Mouse (Mus musculus): ENCODE measurements around the gene Notum. TPM values are rescaled to one million over a fixed set of nuclear protein-coding genes. Genes with fewer than 3 reads are reported as not detected.

Gene Notum
- polyA plus RNA-seq, 1 experiment = 0.67 TPM

DNA sequence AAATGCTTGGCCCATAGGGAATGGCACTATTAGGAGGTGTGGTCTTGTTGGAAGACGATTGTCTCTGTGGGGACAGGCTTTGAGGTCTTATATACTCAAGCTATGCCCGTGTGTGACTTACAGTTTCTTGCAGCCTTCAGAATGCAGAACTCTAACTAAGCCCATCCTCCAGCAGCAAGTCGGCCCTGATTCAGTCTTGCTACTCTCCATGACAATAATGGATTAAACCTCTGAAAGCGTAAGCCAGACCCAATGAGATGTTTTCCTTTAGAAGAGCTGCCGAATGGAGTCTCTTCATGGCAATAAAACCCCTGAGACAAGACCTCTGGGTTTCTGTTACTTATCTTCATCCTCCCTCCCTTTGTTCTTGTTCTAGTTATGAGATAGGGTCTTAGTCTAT lies 26.2 kb downstream of the Notum start:
- TF ChIP-seq CTCF (IDR thresholded peaks at IDR 0.05; ENCODE audit: extremely low read depth, insufficient read length, insufficient replicate concordance, low read depth, low read length) = no peak
- no peak for TF ChIP-seq POLR2A (IDR thresholded peaks at IDR 0.05; ENCODE audit: low read depth, low read length)
- 84% methylated on average over 5 of the region's 5 CpGs for WGBS
- H3K36me3 ChIP-seq (ENCODE audit: control insufficient read depth, insufficient read depth, low read length) = no peaks in the 10 kb centered on the region

GRCm38 (mm10) chr11:120633520-120634343 lies 27.2 kb downstream of the Notum start, which contains the start of gene Mafg:
Gene Mafg, minus strand, starts transcription at chr11:120633600.
- H3K27ac ChIP-seq (ENCODE audit: insufficient read depth, low read depth, low read length) = peak within 1 kb of the TSS; percentile 92
- peak within 1 kb of the TSS; percentile 87 for H3K4me3 ChIP-seq (ENCODE audit: low read depth, low read length)
- peaks cover 34% of the 10 kb centered on the region for H3K4me1 ChIP-seq (ENCODE audit: control insufficient read depth, insufficient read depth, insufficient read length, low read length)
- H3K27me3 ChIP-seq (ENCODE audit: control insufficient read depth, insufficient read depth, low read length) = no peaks in the 10 kb centered on the region
- 11% methylated on average over 58 of the region's 58 CpGs for WGBS
- TF ChIP-seq POLR2A (IDR thresholded peaks at IDR 0.05; ENCODE audit: low read depth, low read length) (no peak), CTCF (IDR thresholded peaks at IDR 0.05; ENCODE audit: extremely low read depth, insufficient read length, insufficient replicate concordance, low read depth, low read length) (no peak)
- peaks cover 6% of the 10 kb centered on the region for H3K36me3 ChIP-seq (ENCODE audit: control insufficient read depth, insufficient read depth, low read length)

More for the DNA sequence above, 26.2 kb downstream of the Notum start:
- H3K4me3 ChIP-seq (ENCODE audit: low read depth, low read length) = no peak overlapping the region
- H3K4me1 ChIP-seq (ENCODE audit: control insufficient read depth, insufficient read depth, insufficient read length, low read length) = peaks cover 23% of the 10 kb centered on the region
- H3K27ac ChIP-seq (ENCODE audit: insufficient read depth, low read depth, low read length) = no peak overlapping the region
- no peaks in the 10 kb centered on the region for H3K27me3 ChIP-seq (ENCODE audit: control insufficient read depth, insufficient read depth, low read length)

DNA sequence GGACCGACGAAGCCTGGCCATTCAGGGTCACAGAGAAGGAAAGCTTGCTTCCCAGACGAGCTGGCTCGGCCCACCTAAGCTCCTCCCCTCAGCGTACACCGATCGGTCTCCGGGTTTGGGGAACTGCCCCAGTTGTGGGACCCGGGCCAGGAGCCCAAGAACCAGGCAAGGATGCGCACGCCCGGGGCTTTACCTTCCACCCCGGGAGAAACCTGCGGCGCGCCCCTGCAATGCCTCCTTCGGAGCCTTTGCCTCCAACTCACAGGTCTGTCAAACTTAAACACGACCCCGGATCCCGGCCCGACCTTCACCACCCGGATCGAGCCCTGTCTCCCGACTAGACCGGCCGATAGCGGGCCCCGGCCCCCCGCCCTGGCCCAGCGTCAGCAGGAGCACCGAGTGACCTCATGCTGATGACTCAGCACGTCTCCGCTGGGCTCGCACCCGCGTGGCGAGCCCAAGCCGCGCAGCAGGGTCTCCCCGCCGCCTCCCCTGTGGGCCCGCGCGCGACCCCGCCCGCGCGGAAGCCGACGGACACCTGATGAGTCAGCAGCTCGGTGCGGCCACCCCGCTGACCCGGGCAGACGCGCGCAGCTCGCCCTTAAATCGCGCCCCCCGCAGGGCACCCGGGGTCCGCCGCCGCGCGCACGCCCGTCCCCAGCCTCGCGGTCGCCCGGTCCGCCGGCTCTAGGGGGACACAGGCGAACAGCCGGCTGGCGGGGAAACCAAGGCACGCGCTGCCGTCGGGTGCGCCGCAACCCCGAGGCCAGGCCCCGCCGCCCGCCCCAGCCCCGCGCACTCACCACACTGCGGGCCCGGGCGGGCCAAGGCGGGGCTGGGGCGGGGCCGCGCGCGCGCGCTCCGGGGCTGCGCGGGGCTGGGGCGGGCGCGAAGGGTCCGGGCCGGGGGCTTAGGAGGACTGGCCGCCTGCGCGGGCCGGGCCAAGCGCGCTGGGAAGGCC lies 28.1 kb downstream of the Notum start:
- under 1% methylated on average over 116 of the region's 116 CpGs for WGBS
- peak overlapping the region; percentile 92 for H3K27ac ChIP-seq (ENCODE audit: insufficient read depth, low read depth, low read length)

DNA sequence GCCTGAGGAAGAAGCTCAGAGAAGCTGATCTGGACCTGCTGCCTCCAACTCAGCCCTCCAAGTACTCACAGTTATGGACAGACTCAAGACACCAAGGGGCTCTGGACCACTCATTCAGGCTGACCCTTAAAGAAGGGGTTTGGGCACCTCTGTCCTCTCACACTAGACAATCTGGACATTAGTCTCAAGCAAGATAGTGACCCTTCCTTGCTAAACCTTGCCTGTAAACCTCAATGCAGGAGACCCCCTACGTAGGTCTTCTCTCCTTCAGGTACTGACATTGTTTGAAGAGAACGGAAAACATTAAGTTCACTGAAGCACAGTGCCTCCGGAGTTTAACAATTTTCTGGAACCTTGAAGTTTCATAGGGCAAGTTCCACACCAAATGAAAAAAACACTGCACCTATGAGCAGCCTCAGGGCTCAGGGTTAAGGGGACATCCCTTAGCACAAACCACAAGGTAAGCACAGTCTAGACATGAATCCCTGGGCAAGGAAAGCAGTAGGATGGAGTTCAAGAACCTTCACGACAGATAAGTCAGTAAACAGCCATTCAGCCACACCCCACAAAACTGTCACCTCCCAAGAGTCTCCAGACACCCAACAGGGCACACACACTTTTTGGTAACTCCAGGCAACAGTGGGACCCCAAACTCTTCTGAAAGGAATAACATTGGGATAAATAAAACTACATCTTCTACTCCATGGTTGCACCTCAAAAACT lies 29.1 kb downstream of the Notum start:
- Histone ChIP-seq H3K4me3 (ENCODE audit: low read depth, low read length) (peak overlapping the region; percentile 87), H3K27me3 (ENCODE audit: control insufficient read depth, insufficient read depth, low read length) (no peaks in the 10 kb centered on the region), H3K4me1 (ENCODE audit: control insufficient read depth, insufficient read depth, insufficient read length, low read length) (peaks cover 39% of the 10 kb centered on the region), H3K27ac (ENCODE audit: insufficient read depth, low read depth, low read length) (peak overlapping the region; percentile 92), H3K36me3 (ENCODE audit: control insufficient read depth, insufficient read depth, low read length) (peaks cover 11% of the 10 kb centered on the region)
- TF ChIP-seq POLR2A (IDR thresholded peaks at IDR 0.05; ENCODE audit: low read depth, low read length) = no peak
- no peak for TF ChIP-seq CTCF (IDR thresholded peaks at IDR 0.05; ENCODE audit: extremely low read depth, insufficient read length, insufficient replicate concordance, low read depth, low read length)
- 34% methylated on average over 4 of the region's 4 CpGs for WGBS

More for the DNA sequence above, 28.1 kb downstream of the Notum start:
- Histone ChIP-seq H3K4me3 (ENCODE audit: low read depth, low read length) (peak overlapping the region; percentile 87), H3K36me3 (ENCODE audit: control insufficient read depth, insufficient read depth, low read length) (peaks cover 6% of the 10 kb centered on the region), H3K4me1 (ENCODE audit: control insufficient read depth, insufficient read depth, insufficient read length, low read length) (peaks cover 37% of the 10 kb centered on the region), H3K27me3 (ENCODE audit: control insufficient read depth, insufficient read depth, low read length) (no peaks in the 10 kb centered on the region)
- TF ChIP-seq CTCF (IDR thresholded peaks at IDR 0.05; ENCODE audit: extremely low read depth, insufficient read length, insufficient replicate concordance, low read depth, low read length) = no peak

DNA sequence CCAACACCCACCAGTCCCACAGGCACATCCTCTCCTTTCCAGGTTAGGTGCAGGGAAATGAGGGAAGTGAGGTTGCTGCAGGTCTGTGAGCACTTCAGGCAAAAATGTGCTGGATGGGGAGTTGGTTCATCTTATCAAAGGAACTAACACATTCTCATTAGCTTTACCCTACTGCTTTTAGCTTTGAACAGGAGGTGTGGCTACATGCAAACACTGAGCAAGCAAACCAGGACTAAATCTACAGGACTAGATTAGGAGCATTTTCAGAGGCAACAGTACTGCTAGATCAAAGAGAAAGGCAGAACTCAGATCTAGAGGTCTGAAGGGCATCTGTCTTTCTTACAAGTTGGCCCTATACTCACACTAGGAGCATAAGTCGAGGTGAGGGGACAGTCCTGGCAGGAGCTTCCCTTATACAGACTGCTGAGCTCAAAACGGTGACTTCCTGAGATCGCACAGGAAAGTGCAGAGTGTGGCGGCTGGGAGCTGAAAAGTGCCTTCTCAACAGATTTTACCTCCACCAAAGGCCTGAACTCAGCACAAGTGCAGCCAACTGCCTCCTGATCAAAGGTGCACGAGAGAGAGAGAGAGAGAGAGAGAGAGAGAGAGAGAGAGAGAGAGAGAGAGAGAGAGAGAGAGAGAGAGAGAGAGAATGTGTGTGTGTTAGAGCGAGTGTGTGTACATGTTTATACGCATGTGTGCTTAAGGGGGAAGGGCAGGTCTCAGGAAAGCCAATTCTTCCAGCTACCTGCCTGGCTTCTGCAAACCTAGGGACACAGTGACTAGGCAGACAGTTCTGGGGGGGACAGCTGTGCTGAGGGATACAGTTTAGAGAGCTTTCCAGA lies 29.9 kb downstream of the Notum start:
- no peaks in the 10 kb centered on the region for H3K27me3 ChIP-seq (ENCODE audit: control insufficient read depth, insufficient read depth, low read length)
- peaks cover 39% of the 10 kb centered on the region for H3K4me1 ChIP-seq (ENCODE audit: control insufficient read depth, insufficient read depth, insufficient read length, low read length)
- TF ChIP-seq CTCF (IDR thresholded peaks at IDR 0.05; ENCODE audit: extremely low read depth, insufficient read length, insufficient replicate concordance, low read depth, low read length) = no peak
- TF ChIP-seq POLR2A (IDR thresholded peaks at IDR 0.05; ENCODE audit: low read depth, low read length) = no peak
- WGBS = 13% methylated on average over 7 of the region's 7 CpGs
- peaks cover 11% of the 10 kb centered on the region for H3K36me3 ChIP-seq (ENCODE audit: control insufficient read depth, insufficient read depth, low read length)
- peak overlapping the region; percentile 92 for H3K27ac ChIP-seq (ENCODE audit: insufficient read depth, low read depth, low read length)
- H3K4me3 ChIP-seq (ENCODE audit: low read depth, low read length) = peak overlapping the region; percentile 53

DNA sequence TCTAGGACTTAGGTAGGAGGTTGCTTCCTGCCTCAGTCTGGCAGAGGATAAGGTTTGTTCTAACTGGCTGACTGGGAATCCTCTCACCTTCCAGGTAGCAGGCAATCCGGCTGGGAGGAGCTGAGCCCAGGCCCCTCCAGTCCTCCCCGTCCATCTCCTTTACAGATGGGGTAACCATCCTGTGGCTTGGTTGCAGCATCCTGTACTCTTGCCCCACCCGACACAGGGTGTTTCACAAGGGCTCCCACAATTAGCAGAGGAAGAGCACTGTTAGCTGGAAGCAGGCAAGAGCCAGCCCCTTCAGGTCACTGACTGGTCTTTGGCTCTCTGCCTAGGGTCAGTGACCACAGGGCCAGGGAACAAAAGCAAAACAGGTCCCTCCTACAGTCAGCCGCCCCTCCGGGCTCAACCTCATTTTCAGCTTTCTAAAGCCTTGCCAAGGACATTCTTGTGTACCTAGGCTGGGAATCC lies 30.5 kb downstream of the Notum start:
- Histone ChIP-seq H3K36me3 (ENCODE audit: control insufficient read depth, insufficient read depth, low read length) (peaks cover 11% of the 10 kb centered on the region), H3K27ac (ENCODE audit: insufficient read depth, low read depth, low read length) (peak overlapping the region; percentile 92), H3K27me3 (ENCODE audit: control insufficient read depth, insufficient read depth, low read length) (no peaks in the 10 kb centered on the region), H3K4me1 (ENCODE audit: control insufficient read depth, insufficient read depth, insufficient read length, low read length) (peaks cover 39% of the 10 kb centered on the region), H3K4me3 (ENCODE audit: low read depth, low read length) (peak overlapping the region; percentile 53)
- TF ChIP-seq CTCF (IDR thresholded peaks at IDR 0.05; ENCODE audit: extremely low read depth, insufficient read length, insufficient replicate concordance, low read depth, low read length) (no peak), POLR2A (IDR thresholded peaks at IDR 0.05; ENCODE audit: low read depth, low read length) (no peak)
- WGBS = 28% methylated on average over 5 of the region's 5 CpGs

Data from small intestine, adult 2 months (tissue).